Mouse (Mus musculus): ENCODE measurements at regions not wholly inside any gene's neighbourhood (a gene's known extent, or its start where the extent isn't known, plus 50 kb on each side); places are given as distances from the start of the nearest gene placed in this dataset.

DNA sequence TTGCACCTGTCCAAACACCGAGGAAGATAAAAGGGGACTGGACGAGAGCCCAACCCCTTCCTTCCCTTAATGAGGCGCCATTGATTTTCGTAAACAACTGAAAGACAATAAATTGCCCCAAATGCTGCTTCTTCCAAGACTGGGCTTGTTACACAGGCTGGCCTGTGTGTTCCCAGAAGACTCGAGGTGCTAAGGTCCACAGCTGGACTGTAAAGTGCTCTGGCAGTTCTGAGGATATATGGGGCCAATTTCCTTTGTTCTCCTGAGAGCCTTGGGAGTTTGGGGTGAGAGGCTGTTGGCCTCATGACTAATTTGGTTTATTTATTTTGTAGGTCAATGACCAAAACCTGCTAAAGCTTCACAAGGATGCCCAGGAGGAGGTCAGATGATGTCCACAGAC lies 377.3 kb upstream of the Prickle1 start:
- DNase-seq (ENCODE audit: low spot score in 2 of 2), result no peak

- no peak for DNase-seq (ENCODE audit: low spot score in 2 of 2)
Observed at GRCm38 (mm10) chr15:93961950-93962349, 366.3 kb upstream of the Prickle1 start.

GRCm38 (mm10) chr15:93959931-93960330 lies 364.2 kb upstream of the Prickle1 start:
- no peak for DNase-seq (ENCODE audit: low spot score in 2 of 2)

GRCm38 (mm10) chr15:93958086-93958485 lies 362.4 kb upstream of the Prickle1 start:
- no peak for DNase-seq (ENCODE audit: low spot score in 2 of 2)

- DNase-seq (ENCODE audit: low spot score in 2 of 2), result no peak
Observed at GRCm38 (mm10) chr15:93956801-93957200, 361.1 kb upstream of the Prickle1 start.

GRCm38 (mm10) chr15:93953548-93953947 lies 357.9 kb upstream of the Prickle1 start:
- DNase-seq (ENCODE audit: low spot score in 2 of 2), result no peak

DNA sequence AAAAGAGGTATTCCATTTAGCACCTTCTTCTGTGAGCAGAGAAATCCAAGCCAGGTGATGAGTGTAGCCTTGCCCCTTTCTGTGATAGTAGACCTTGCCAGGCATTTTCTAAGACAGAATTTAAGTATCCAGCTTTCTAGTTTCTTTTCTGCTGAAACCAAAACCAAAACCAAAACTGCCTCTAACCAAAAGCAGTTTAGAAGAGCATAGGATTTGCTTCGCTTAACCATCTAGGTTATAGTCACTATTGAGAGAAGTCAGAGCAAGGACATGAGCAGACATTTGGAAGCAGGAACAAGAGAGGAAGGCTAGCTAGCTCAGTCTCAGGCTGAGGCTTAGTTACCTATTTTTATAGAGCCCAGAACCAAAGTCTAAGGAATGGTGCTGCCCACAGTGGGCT lies 354.8 kb upstream of the Prickle1 start:
- DNase-seq (ENCODE audit: low spot score in 2 of 2), result no peak

GRCm38 (mm10) chr15:93948902-93949301 lies 353.2 kb upstream of the Prickle1 start:
- DNase-seq (ENCODE audit: low spot score in 2 of 2), result no peak

DNA sequence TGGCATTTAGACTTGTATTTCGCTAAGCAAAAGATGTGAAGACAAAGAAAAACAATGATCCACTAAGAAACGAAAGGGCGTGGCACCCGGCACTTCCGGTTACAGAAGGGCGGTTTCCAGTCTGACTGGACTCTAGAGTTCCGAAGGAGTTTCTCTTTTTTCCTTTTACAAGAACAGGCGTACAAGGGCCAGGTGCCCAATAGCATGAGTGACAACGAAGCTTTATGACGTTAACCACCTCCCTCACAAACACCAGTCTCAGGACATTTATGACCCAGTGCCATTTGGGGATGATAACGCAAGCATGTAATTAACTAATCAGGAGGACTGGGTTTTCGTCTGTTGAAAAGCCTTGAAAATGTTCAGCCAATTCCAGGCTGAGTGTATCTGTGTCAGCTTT lies 347.9 kb upstream of the Prickle1 start:
- no peak for DNase-seq (ENCODE audit: low spot score in 2 of 2)

DNA sequence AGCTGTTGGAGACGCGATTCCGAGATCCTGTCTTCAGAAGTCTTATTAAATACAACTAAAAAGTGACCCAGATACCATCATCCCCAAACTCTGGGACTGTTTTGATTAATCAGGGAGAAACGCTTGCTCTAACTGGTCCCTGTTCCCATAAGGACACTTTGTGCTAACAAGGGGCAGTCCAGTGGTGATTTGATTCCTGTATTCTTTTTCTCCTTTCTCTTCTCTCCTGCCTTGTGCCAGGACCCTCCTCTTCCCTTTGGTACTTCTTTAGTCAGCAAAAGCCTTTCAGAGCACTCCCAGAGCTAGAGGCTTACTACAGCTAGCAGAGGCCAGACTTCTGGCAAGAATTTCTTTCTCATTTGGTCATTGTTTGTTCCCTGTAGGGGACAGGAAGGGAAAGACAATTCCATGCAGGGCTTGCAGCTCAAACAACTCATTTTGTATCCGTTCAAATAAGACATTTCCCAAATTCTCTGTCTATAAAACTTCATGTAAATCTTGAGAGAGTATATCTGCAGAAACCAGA lies 337.3 kb upstream of the Prickle1 start:
- no peak for DNase-seq (ENCODE audit: low spot score in 2 of 2)

GRCm38 (mm10) chr15:93926842-93927241 lies 331.2 kb upstream of the Prickle1 start:
- DNase-seq (ENCODE audit: low spot score in 2 of 2), result no peak

DNA sequence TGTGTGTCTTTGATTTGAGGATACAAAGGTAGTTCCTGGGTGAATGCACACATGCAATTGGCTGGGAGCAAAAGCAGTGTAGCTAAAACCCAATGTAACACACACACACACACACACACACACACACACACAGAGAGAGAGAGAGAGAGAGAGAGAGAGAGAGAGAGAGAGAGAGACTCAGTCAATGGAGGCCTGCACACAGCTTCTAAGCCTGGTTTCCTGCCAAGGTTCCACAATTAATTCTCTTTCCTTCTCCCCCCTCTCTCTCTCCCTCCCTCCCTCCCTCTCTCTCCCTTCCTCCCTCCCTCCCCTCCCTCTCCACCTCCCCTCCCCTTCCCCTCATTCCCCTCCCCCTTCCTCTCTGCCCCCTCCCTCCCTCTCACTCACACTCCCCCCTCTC lies 330.6 kb upstream of the Prickle1 start:
- DNase-seq (ENCODE audit: low spot score in 2 of 2), result no peak

DNA sequence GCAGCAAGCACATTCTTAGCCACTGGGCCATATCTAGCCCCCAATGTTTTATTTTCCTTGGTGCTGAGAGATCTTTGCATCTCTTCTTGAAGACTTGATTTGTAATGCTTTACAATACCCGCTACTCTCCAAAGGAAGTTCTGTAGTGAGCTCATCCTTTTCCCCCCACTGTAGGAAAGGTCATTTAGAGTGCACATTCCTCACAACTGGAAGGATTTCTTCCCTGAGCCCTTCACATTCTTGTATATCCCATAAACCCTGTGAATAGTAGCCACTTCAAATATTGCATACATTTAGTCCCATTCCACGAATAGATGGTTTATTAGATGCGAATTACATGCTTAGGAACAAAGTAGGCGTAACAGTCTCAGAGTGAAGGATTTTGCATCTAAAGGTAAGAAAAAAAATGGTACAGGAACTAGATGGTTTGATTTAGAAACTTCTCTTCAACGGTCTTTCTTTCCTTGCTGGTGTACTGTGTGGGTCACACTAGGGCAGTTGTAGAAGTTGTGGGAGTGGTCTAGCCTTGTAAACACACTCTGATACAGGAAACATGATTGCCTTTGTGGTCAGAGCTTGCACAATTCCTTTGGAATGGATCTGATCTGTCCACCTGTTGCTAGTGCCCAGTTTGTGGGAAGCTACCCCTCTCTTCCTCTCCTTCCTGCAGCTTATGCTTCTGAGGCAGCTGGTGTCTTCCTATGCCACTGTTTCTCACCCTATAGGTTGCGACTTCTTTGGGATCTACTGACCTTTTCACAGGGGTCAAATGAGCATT lies 326.0 kb upstream of the Prickle1 start:
- DNase-seq (ENCODE audit: low spot score in 2 of 2), result no peak

- DNase-seq (ENCODE audit: low spot score in 2 of 2), result no peak
Observed at GRCm38 (mm10) chr15:93920996-93921395, 325.3 kb upstream of the Prickle1 start.

DNA sequence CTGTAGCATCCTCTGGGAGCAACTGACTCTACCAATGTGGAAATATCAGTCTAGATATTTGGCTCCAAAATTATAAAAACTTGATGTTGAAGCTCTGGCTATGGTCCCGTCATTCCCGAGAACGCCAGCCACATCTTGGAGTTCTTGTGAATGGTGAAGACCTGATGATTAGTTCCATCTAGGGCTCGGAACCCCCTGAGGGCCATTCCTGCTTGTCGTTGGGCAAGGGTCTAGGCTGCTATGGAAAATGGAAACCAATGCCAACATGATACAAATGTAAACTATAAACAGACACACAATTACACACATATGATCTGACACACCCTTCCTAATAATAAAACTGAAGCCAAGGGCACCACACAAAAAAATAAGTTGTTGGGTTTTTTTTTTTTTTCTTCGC lies 323.9 kb upstream of the Prickle1 start:
- no peak for DNase-seq (ENCODE audit: low spot score in 2 of 2)

DNA sequence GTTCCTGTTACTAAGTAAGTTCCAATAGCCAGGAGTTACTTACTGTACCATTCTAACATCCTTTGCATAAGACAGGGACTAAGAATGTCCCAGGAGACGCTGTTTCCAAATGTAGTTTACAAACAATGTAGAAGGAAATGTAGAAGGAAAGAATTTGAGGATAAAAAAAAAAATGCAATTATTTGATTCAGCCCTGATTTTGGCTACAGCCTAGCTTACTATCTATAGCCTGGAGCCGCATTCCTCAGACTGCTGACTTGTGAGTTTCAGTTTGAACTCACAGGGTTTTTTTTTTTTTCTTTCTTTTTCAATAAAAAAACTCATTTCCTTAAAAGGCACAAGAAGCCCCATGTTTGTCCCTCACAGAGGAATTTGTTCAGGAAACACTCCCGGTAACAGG lies 321.2 kb upstream of the Prickle1 start:
- no peak for DNase-seq (ENCODE audit: low spot score in 2 of 2)

- DNase-seq (ENCODE audit: low spot score in 2 of 2), result no peak
Observed at GRCm38 (mm10) chr15:93913462-93913861, 317.8 kb upstream of the Prickle1 start.

DNA sequence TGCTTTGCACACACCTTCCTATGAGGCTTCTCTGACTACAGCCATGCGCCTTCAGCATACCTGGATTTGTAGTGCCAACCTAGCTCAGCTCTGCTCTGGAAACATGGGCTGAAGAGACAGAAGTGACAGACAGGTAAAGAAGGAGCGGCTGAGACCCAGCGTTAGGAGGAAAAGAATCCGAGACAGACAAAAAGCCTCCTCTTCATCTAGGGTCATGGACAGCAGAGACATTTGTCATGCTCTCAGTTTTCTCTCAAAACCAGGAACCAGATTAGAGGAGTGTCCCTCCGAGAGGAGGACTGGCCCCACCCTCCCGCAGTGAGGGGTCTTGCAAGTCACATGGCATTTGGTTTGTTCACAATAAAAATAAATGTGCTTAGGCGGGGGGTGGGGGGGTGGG lies 317.4 kb upstream of the Prickle1 start:
- no peak for DNase-seq (ENCODE audit: low spot score in 2 of 2)

- DNase-seq (ENCODE audit: low spot score in 2 of 2), result no peak
Observed at GRCm38 (mm10) chr15:93910981-93911431, 315.3 kb upstream of the Prickle1 start.

GRCm38 (mm10) chr15:93910158-93910557 lies 314.5 kb upstream of the Prickle1 start:
- DNase-seq (ENCODE audit: low spot score in 2 of 2), result no peak

- no peak for DNase-seq (ENCODE audit: low spot score in 2 of 2)
Observed at GRCm38 (mm10) chr15:93903671-93904603, 308.2 kb upstream of the Prickle1 start.

DNA sequence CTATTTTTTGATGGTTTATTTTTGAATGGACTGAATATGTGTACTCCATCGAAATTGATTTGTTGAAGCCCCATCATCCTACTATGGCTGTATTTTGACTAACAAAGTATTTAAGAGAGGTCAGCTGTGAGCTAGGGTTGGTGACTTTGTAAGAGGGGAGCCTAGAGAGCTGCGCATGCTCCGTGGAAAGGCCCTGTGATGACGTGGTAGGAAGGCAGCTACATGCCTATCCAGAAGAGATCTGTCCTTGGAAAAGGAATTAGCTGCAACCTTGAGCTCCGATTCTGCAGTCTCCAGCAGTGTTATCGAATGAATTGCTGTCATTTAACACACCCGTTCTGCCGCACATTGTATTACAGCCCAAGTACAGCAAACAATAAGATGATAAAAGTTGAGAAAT lies 287.1 kb upstream of the Prickle1 start:
- DNase-seq (ENCODE audit: low spot score in 2 of 2), result no peak

GRCm38 (mm10) chr15:93881276-93881675 lies 285.6 kb upstream of the Prickle1 start:
- no peak for DNase-seq (ENCODE audit: low spot score in 2 of 2)

Data from urinary bladder, postnatal 4 days (tissue).